Comparison of ENCODE assay signal across 9 mouse cellular contexts in genomic region chrX:111895084-111895779, GRCm38 (mm10). TPM values are rescaled to one million over a fixed set of nuclear protein-coding genes. Genes with fewer than 3 reads are reported as not detected.
DNase-seq lines count a peak whose midpoint lies in the region; ATAC-seq and TF ChIP-seq lines count a peak whose summit lies in the region.
"Had no signal": no experiment of that assay in that cellular context is flagged by ENCODE, and none has a peak within 500 bp of the region (broad histone marks: within the 10 kb centered on the region; RNA-seq: fewer than 3 reads in every experiment).

No protein-coding gene starts in this region.

- TF ChIP-seq CTCF in layer of hippocampus, adult 2 months (conservative IDR thresholded peaks at IDR 0.05), result no peak

- no peaks in the 10 kb centered on the region for H3K36me3 ChIP-seq in embryonic facial prominence, embryonic 13.5 days
- no peaks in the 10 kb centered on the region for H3K36me3 ChIP-seq in intestine, embryonic 15.5 days
- H3K36me3 ChIP-seq in neural tube, embryonic 11.5 days (ENCODE audit: control insufficient read depth, insufficient read depth, low read length), result no peaks in the 10 kb centered on the region

- intact Hi-C loops in left cerebral cortex, postnatal 25 days (cut with DNase I), result no loop called here

- ATAC-seq in embryonic facial prominence, embryonic 13.5 days (ENCODE audit: insufficient number of reproducible peaks, insufficient read depth, low FRiP score, low TSS enrichment, low read depth), result no peak; the same call in 1 of the 2 replicates
- ATAC-seq in intestine, embryonic 15.5 days, result peak; percentile 55
- peak; percentile 59; the same call in 1 of the 2 replicates for ATAC-seq in neural tube, embryonic 11.5 days (ENCODE audit: insufficient read depth, low FRiP score, low TSS enrichment)
- no peak for ATAC-seq in activated CD4-positive, CD25-positive, alpha-beta regulatory T cell, adult 4 months

- H3K4me1 ChIP-seq in embryonic facial prominence, embryonic 13.5 days, result no peaks in the 10 kb centered on the region
- no peaks in the 10 kb centered on the region for H3K4me1 ChIP-seq in intestine, embryonic 15.5 days (replicated peaks)
- no peaks in the 10 kb centered on the region for H3K4me1 ChIP-seq in neural tube, embryonic 11.5 days (ENCODE audit: control insufficient read depth, insufficient read depth, low read length)

- DNase-seq in layer of hippocampus, adult 2 months (ENCODE audit: low spot score in 2 of 2), result no peak
- DNase-seq in layer of hippocampus, postnatal 36 days, result no peak
- peak; percentile 34 for DNase-seq in neural tube, embryonic 11.5 days (ENCODE audit: low spot score)
- no peak for DNase-seq in left cerebral cortex, adult 18-20 months (ENCODE audit: low spot score in 2 of 2)
- no peak for DNase-seq in left cerebral cortex, postnatal 25 days (ENCODE audit: low spot score in 2 of 2)

- H3K4me3 ChIP-seq in layer of hippocampus, adult 2 months, result peak overlapping the region; percentile 28
- H3K4me3 ChIP-seq in embryonic facial prominence, embryonic 13.5 days, result peak overlapping the region; percentile 46
- peak overlapping the region; percentile 39 for H3K4me3 ChIP-seq in intestine, embryonic 15.5 days (replicated peaks)
- peak overlapping the region; percentile 39 for H3K4me3 ChIP-seq in neural tube, embryonic 11.5 days (ENCODE audit: low read depth, low read length)
- H3K4me3 ChIP-seq: myocyte had no signal

- WGBS in embryonic facial prominence, embryonic 13.5 days, result 33% methylated on average over 69 of the region's 70 CpGs
- 26% methylated on average over 48 of the region's 70 CpGs for WGBS in intestine, embryonic 15.5 days
- 16% methylated on average over 55 of the region's 70 CpGs for WGBS in neural tube, embryonic 11.5 days

- no peaks in the 10 kb centered on the region for H3K9me3 ChIP-seq in embryonic facial prominence, embryonic 13.5 days
- no peaks in the 10 kb centered on the region for H3K9me3 ChIP-seq in intestine, embryonic 15.5 days
- no peaks in the 10 kb centered on the region for H3K9me3 ChIP-seq in neural tube, embryonic 11.5 days (ENCODE audit: control insufficient read depth, low read length)

- H3K27ac ChIP-seq in layer of hippocampus, adult 2 months, result no peak overlapping the region
- no peak overlapping the region for H3K27ac ChIP-seq in embryonic facial prominence, embryonic 13.5 days
- H3K27ac ChIP-seq in intestine, embryonic 15.5 days, result no peak overlapping the region
- H3K27ac ChIP-seq in neural tube, embryonic 11.5 days (ENCODE audit: low read depth, low read length), result no peak overlapping the region

- peak overlapping the region; percentile 36; the same call in 1 of the 2 replicates for H3K9ac ChIP-seq in embryonic facial prominence, embryonic 13.5 days
- H3K9ac ChIP-seq in intestine, embryonic 15.5 days, result no peak overlapping the region
- H3K9ac ChIP-seq in neural tube, embryonic 11.5 days (ENCODE audit: low read length), result peak overlapping the region; percentile 18; the same call in 1 of the 2 replicates

- H3K4me2 ChIP-seq in embryonic facial prominence, embryonic 13.5 days, result peak overlapping the region; percentile 71
- H3K4me2 ChIP-seq in intestine, embryonic 15.5 days (replicated peaks), result peak overlapping the region; percentile 78
- H3K4me2 ChIP-seq in neural tube, embryonic 11.5 days (ENCODE audit: low read depth), result peak overlapping the region; percentile 54

- peaks cover 24% of the 10 kb centered on the region for H3K27me3 ChIP-seq in embryonic facial prominence, embryonic 13.5 days
- H3K27me3 ChIP-seq in intestine, embryonic 15.5 days (replicated peaks), result peaks cover 6% of the 10 kb centered on the region; the same call in 1 of the 2 replicates
- no peaks in the 10 kb centered on the region for H3K27me3 ChIP-seq in neural tube, embryonic 11.5 days (ENCODE audit: control insufficient read depth, insufficient read depth, low read length)

RNA-seq across cellular contexts. Expression of gene Gm45194, which starts 4.0 kb away (rescaled TPM):
- total RNA-seq in layer of hippocampus, adult 2 months (2021), result not detected
- not detected for total RNA-seq in layer of hippocampus, postnatal 36 days (2021)
- polyA plus RNA-seq in embryonic facial prominence, embryonic 13.5 days (2015; fragmentation: Nextera tagmentation; extraction: Ambion mirVana), result 0.39 and 0.46 TPM in 2 replicates
- polyA plus RNA-seq in intestine, embryonic 15.5 days (2015; fragmentation: Nextera tagmentation; extraction: Ambion mirVana), result 0.41 TPM in 1 of 2 replicates, not detected in the other
- polyA plus RNA-seq in neural tube, embryonic 11.5 days (2014; fragmentation: Nextera tagmentation; extraction: Ambion mirVana), result 1.2 and 1.7 TPM in 2 replicates
- not detected for polyA plus RNA-seq in activated CD4-positive, CD25-positive, alpha-beta regulatory T cell, adult 4 months (2017; shearing (Covaris generic))
- not detected for total RNA-seq in left cerebral cortex, adult 18-20 months (2021)
- under 1 TPM in 1 of 2 experiments, not detected in 1; 0.34 TPM for total RNA-seq in left cerebral cortex, postnatal 25 days (2021)
- polyA plus RNA-seq: myocyte had no signal

Comparison
In these comparisons a context has a peak if more than half of its experiments do, and no peak if none do; other contexts are left out.
1. ATAC-seq: peak in intestine, embryonic 15.5 days (single experiment) and neural tube, embryonic 11.5 days (single experiment); none in embryonic facial prominence, embryonic 13.5 days (single experiment) and activated CD4-positive, CD25-positive, alpha-beta regulatory T cell, adult 4 months (single experiment).
2. Peak in every context shown above with its lines, with median percentiles within 50 percentile points of each other: H3K4me3 ChIP-seq and H3K4me2 ChIP-seq.